Mouse (Mus musculus): ENCODE data around the gene Ubc.

- no peak for TF ChIP-seq CTCF (IDR thresholded peaks at IDR 0.05; ENCODE audit: low read depth)
- TF ChIP-seq EP300 (IDR thresholded peaks at IDR 0.05; ENCODE audit: low read depth), result no peak
Observed at GRCm38 (mm10) chr5:125418636-125419035, 28.6 kb upstream of the Ubc start.
